Mouse (Mus musculus): ENCODE data around the gene Tent5c. TPM values are rescaled to one million over a fixed set of nuclear protein-coding genes. Genes with fewer than 3 reads are reported as not detected.

Tent5c gene
- polyA plus RNA-seq, 2 experiments from 2014 or later: 29.9 to 32.5 TPM

DNA sequence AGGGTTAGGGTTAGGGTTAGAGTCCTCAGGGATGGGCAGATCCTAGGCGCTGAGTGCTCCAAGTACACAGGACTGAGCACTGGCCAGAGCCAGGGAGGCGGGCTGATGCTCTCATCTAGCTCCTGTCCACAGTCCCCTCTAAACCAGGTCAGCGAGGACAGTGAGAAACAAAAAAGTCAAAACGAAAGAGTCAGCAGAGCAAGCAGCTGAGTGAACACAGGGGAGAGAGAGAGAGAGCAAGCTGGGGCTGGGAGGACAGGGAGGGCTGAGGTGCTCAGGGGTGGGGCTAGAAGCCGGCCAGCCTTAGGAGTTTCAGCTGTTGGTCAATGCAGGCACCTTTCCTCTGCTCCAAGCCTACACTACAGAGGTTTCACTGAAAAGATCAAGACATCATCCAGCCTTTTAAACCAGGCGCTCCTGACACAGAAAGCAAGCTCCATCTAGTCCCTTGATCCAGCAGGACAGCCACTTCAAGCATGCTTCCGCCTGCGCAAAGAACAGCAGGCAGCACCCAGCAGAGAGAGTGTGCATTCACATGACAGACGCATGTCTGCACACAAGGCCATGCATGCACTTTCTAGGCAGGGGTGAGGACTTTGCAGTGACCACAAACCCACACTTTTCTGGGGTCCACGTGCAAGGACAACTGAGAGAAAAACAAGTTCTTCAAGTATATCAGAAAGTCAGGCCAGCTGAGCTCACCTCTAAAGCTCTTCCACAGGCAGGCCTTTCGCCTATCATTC is 3.6 kb downstream of the Tent5c start:
- no peak for ATAC-seq

DNA sequence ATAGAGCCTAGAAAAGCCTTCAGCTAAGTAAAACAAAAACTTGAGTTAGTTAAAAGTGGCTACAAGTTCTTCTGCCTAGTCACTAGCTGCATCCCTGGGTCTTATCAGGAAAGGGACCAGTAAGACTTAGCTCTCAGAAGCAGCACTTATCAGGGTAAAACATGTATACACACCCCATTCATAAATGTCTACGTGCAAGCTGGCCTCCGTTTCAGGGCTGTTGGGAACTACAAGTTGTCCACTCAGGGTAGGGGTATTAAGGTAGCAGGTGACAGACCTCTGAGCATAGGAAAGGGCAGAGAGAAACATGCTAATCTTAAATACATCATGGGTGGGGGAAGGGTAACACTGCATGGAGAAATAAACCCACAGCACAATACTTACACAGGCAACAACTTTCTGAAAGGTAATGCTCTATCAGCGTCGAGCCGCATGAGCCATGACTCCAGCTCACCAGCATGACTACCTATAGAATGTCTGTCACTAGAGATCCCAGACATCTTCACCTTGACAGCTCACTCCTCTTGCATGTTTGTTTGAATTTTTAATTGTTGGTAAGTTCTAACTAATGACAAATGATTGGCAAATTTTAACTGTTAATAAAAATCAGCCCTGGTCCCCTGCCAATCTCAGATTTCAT is 6.0 kb downstream of the Tent5c start:
- ATAC-seq: no peak

- ATAC-seq: peak; percentile 67
Measured at GRCm38 (mm10) chr3:100482324-100482911, 6.7 kb downstream of the Tent5c start.

GRCm38 (mm10) chr3:100480251-100481005 is 8.7 kb downstream of the Tent5c start:
- peak; percentile 19 for ATAC-seq

- peak; percentile 56 for ATAC-seq
Measured at GRCm38 (mm10) chr3:100474950-100475472, 14.1 kb downstream of the Tent5c start.

DNA sequence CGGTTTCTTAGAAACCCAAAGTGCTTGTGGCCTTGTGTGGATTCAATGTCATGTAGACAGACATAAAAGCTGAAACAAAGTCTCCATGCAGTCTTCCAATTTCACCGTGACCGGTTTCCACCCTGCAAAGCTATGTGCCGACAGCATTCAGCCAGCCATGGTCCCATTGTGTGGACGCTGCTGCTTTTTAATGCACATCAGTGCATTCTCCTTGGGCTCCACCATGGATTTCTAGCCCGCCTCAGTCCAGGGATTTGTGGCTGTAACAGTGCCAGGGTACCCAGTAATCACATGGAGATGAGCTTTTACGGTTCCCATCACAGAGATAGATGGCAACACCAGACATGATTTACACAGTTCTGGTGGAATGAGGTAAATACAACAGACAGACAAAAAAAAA is 14.6 kb downstream of the Tent5c start:
- no peak for ATAC-seq

DNA sequence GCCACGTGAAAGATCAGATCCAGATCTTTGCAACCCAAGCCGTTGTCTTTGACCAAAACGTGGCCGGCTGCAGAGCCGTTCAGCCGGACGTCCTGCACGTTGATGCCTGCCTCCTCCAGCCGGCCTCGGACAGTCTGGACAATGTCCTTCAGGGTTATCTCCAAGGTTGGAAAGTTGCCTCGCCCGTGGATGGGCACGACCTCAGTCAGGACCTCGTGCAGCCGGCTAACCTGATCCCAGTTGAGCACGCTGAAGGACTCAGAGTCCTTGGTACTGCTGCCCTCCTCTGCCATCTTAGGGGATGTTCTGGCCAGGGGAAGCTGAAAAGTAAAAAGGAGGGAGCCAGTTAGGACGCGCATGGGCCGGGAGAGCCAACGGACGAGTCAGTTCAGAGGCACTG is 16.0 kb downstream of the Tent5c start:
- ATAC-seq: no peak

GRCm38 (mm10) chr3:100470902-100471301 is 18.2 kb downstream of the Tent5c start:
- no peak for ATAC-seq

DNA sequence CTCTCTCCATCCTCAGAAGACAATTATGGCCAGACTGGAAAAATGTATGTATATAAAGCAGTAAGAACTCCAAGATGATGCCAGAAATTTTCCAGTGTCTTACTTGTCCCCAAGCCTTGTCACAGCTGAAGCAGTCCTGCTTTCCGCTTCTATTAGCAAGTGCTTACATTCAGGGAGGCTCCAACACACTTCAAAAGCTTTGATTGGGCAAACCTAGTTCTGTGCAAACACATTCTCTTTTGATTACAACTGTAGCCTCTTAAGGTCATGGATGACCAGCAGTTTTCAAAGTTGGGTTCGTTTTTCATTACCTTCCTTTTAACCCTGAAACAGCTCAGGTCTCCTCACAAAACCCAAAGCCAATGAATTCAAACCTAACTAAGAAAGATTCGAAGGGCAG is 19.0 kb downstream of the Tent5c start:
- ATAC-seq: no peak

GRCm38 (mm10) chr3:100466551-100466950 is 22.6 kb downstream of the Tent5c start:
- ATAC-seq: no peak

- no peak for ATAC-seq
Measured at GRCm38 (mm10) chr3:100464596-100464995, 24.5 kb downstream of the Tent5c start.

GRCm38 (mm10) chr3:100463959-100464265 is 25.2 kb downstream of the Tent5c start:
- ATAC-seq: no peak

GRCm38 (mm10) chr3:100463160-100463958 is 25.8 kb downstream of the Tent5c start:
- ATAC-seq: no peak

- no peak for ATAC-seq
Measured at GRCm38 (mm10) chr3:100462235-100463083, 26.7 kb downstream of the Tent5c start.

GRCm38 (mm10) chr3:100460510-100460909 is 28.6 kb downstream of the Tent5c start:
- peak; percentile 40 for ATAC-seq

DNA sequence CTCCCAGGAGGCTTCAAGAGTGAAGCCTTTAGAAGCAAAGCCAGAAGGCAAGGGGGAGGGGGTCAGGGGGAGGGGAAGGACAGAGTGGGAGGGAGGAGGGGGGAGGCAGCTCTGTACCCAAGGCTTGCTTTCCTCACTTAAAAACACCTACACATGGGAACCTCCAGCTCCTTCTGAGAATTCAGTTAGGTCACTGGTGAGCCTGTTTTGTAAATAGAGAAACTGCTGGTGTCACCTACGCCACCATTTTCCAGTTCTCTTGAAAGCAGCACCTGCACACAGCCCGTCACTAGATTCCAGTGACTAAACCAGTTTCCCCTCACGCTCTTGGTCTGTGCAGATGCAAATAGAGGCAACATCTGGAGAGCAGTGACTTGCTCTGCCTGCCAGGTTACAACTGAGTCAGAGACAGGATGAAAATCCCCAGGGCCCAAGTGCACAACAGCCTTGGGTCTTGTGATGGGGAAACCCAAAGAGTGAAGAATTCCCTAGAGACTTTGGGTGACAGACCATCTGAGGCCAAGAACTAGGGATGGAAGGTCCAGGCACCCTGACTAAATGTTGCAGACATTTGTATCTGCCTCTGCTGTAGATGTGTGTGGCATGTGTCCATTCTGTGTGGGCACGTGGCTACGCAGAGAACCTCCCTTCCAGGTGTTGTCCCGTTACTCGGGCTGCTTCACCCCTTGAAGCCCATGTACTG is 45.2 kb downstream of the Tent5c start:
- ATAC-seq: no peak

GRCm38 (mm10) chr3:100442499-100442898 is 46.6 kb downstream of the Tent5c start:
- peak; percentile 64 for ATAC-seq

GRCm38 (mm10) chr3:100440754-100441153 is 48.4 kb downstream of the Tent5c start:
- ATAC-seq: no peak

DNA sequence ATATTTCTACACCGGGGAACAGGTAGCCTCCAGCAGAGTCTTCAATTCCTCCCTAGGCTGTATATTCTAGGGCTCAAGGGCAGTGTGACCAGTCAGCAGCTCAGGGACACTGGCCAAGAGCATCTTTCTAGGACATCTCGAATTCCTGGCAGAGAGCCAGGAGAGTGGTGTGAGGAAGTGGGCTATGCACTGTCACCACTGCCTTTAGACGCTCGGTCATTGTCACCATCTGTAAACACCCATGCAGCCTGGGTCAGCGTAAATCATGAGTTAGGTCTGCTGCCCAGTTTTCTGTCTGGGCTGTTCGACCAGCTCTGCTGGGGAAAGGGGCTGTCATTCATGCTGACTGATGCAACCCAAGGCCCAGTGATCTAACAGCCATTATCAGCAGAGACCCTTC is 49.1 kb downstream of the Tent5c start:
- ATAC-seq: no peak

- ATAC-seq: no peak
Measured at GRCm38 (mm10) chr3:100439088-100439487, 50.0 kb downstream of the Tent5c start.
